Mouse (Mus musculus): ENCODE results near the gene Lrp8. TPM values are rescaled to one million over a fixed set of nuclear protein-coding genes. Genes with fewer than 3 reads are reported as not detected.

Lrp8 gene
- polyA plus RNA-seq, 1 experiment from 2014 or later, result 86.3 TPM

DNA sequence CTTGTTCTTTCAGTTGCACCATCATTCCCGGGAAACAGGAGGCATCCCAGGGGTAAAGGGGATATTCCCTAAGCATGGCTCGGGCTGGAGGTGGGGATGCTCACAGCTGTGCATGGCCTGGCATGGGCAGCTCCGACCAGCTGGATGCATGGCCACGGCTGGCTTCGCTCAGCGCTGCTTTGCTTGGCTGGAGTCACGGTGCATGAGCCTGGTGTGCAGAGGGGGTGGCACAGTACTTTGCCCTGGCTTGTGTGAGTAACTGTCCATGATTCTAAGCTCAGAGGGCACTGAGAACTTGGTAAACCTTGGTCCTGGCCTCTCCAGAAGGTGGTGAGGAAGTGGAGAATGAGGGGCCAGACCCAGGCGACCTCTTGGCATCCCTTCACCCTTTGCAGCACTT, 48.0 kb downstream of the Lrp8 start:
- Histone ChIP-seq H3K27me3 (no peaks in the 10 kb centered on the region), H3K4me1 (0 out of 2 replicates have a peak, but pooled peaks cover 4% of the 10 kb centered on the region), H3K9me3 (no peaks in the 10 kb centered on the region), H3K4me3 (no peak overlapping the region), H3K9ac (replicated peaks) (no peak overlapping the region), H3K36me3 (peaks cover 73% of the 10 kb centered on the region), H3K4me2 (replicated peaks) (no peak overlapping the region), H3K27ac (replicated peaks) (no peak overlapping the region)
- 89% methylated on average over 8 of the region's 8 CpGs for WGBS
- no peak for ATAC-seq (replicated peaks)

- Histone ChIP-seq H3K4me1 (no peaks in the 10 kb centered on the region), H3K9ac (replicated peaks) (no peak overlapping the region), H3K36me3 (peaks cover 85% of the 10 kb centered on the region), H3K4me3 (no peak overlapping the region), H3K27me3 (no peaks in the 10 kb centered on the region), H3K9me3 (no peaks in the 10 kb centered on the region), H3K4me2 (replicated peaks) (no peak overlapping the region), H3K27ac (replicated peaks) (no peak overlapping the region)
- ATAC-seq (replicated peaks), result no peak
- WGBS, result 94% methylated on average over 8 of the region's 8 CpGs
Measured at GRCm38 (mm10) chr4:107853333-107853732, 51.3 kb downstream of the Lrp8 start.

DNA sequence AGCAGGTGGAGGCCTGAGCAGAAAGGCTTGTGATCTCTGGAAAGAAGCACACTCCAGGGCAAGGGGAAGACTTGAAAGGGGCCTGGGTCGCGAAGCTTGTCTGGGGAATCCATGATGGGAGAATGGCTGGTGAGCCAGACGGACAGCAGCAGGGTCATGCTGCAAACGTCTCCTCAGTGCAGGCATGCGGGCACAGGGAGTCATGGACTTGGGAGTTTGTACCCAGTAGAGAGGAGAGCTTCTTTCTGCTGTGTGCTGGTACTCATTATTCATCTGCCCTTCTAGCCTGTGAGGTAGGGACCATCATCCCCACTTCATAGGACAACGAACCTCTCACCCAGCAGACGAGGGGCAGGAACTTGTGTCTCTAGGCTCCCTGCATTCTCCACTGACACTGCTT, 51.8 kb downstream of the Lrp8 start:
- no peaks in the 10 kb centered on the region for H3K27me3 ChIP-seq
- no peak overlapping the region for H3K4me2 ChIP-seq (replicated peaks)
- WGBS, result 93% methylated on average over 7 of the region's 7 CpGs
- H3K4me3 ChIP-seq, result no peak overlapping the region
- no peak for ATAC-seq (replicated peaks)
- no peak overlapping the region for H3K9ac ChIP-seq (replicated peaks)
- no peaks in the 10 kb centered on the region for H3K4me1 ChIP-seq
- H3K9me3 ChIP-seq, result no peaks in the 10 kb centered on the region
- peaks cover 85% of the 10 kb centered on the region for H3K36me3 ChIP-seq
- no peak overlapping the region for H3K27ac ChIP-seq (replicated peaks)

DNA sequence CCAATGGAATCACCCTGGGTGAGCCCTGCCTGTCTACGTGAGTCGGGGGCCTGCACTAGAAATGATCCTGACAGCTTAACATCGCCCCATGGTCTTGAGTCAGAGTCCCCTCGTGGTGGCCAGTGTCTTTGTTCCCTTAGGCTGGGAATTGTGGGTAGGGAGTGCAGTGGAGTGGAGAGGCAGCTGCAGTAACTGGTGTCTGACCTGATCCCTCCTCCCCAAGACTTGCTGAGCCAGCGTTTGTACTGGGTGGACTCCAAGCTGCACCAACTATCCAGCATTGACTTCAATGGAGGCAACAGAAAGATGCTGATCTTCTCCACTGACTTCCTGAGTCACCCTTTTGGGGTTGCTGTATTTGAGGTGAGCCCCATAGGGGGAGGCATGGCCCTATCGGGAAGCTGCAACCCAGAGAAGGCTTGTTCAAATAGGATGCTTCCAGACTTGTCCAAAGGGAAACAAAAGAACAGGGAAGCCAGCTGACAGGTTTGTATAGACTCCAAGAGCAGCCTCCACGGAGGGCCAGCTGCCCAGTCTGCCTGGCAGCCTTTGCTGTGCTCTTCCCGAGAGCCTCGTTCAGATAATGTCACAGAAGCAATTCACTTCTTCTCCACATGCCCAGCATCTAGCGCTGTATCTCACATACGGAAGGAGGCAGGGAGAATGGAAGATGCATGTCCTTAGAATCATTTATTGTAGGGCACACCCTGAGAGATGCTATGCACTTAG, 55.1 kb downstream of the Lrp8 start:
- H3K9ac ChIP-seq (replicated peaks), result no peak overlapping the region
- WGBS, result 73% methylated on average over 11 of the region's 11 CpGs
- H3K4me2 ChIP-seq (replicated peaks), result no peak overlapping the region
- H3K9me3 ChIP-seq, result no peaks in the 10 kb centered on the region
- peak overlapping the region; percentile 43; the same call in 1 of the 2 replicates for H3K27ac ChIP-seq (replicated peaks)
- peaks cover 97% of the 10 kb centered on the region for H3K36me3 ChIP-seq
- H3K4me1 ChIP-seq, result no peaks in the 10 kb centered on the region
- no peak overlapping the region for H3K4me3 ChIP-seq
- H3K27me3 ChIP-seq, result no peaks in the 10 kb centered on the region
- ATAC-seq (replicated peaks), result no peak; the same call in 1 of the 2 replicates

GRCm38 (mm10) chr4:107858995-107859394, 56.9 kb downstream of the Lrp8 start:
- 87% methylated on average over 7 of the region's 7 CpGs for WGBS
- H3K36me3 ChIP-seq, result peaks cover 96% of the 10 kb centered on the region
- H3K9ac ChIP-seq (replicated peaks), result no peak overlapping the region
- no peak for ATAC-seq (replicated peaks)
- H3K4me1 ChIP-seq, result no peaks in the 10 kb centered on the region
- no peaks in the 10 kb centered on the region for H3K27me3 ChIP-seq
- no peak overlapping the region for H3K4me3 ChIP-seq
- no peak overlapping the region for H3K27ac ChIP-seq (replicated peaks)
- no peak overlapping the region for H3K4me2 ChIP-seq (replicated peaks)
- H3K9me3 ChIP-seq, result no peaks in the 10 kb centered on the region

- no peak overlapping the region for H3K4me2 ChIP-seq (replicated peaks)
- no peak overlapping the region for H3K27ac ChIP-seq (replicated peaks)
- peaks cover 82% of the 10 kb centered on the region for H3K36me3 ChIP-seq
- no peaks in the 10 kb centered on the region for H3K27me3 ChIP-seq
- no peak overlapping the region for H3K9ac ChIP-seq (replicated peaks)
- ATAC-seq (replicated peaks), result no peak
- no peak overlapping the region for H3K4me3 ChIP-seq
- H3K4me1 ChIP-seq, result no peaks in the 10 kb centered on the region
- H3K9me3 ChIP-seq, result no peaks in the 10 kb centered on the region
- 88% methylated on average over 4 of the region's 4 CpGs for WGBS
Measured at GRCm38 (mm10) chr4:107864866-107865265, 62.8 kb downstream of the Lrp8 start.

GRCm38 (mm10) chr4:107879254-107880050, 77.4 kb downstream of the Lrp8 start, which contains the start of gene Magoh:
Gene Magoh (plus strand): TSS chr4:107879755.
- Histone ChIP-seq H3K4me2 (replicated peaks) (peak within 1 kb of the TSS; percentile 70), H3K4me3 (peak within 1 kb of the TSS; percentile 91), H3K27me3 (no peaks in the 10 kb centered on the region), H3K9ac (replicated peaks) (peak within 1 kb of the TSS; percentile 83), H3K36me3 (peaks cover 40% of the 10 kb centered on the region), H3K27ac (replicated peaks) (peak within 1 kb of the TSS; percentile 77), H3K4me1 (peaks cover 21% of the 10 kb centered on the region), H3K9me3 (no peaks in the 10 kb centered on the region)
- WGBS, result 3% methylated on average over 48 of the region's 48 CpGs
- ATAC-seq (replicated peaks), result peak; percentile 94

GRCm38 (mm10) chr4:107881631-107882030, 79.6 kb downstream of the Lrp8 start:
- H3K36me3 ChIP-seq, result peaks cover 46% of the 10 kb centered on the region
- H3K4me3 ChIP-seq, result no peak overlapping the region
- WGBS, result 98% methylated on average over 1 of the region's 1 CpGs
- H3K4me2 ChIP-seq (replicated peaks), result no peak overlapping the region
- H3K27me3 ChIP-seq, result no peaks in the 10 kb centered on the region
- H3K4me1 ChIP-seq, result peaks cover 21% of the 10 kb centered on the region
- no peaks in the 10 kb centered on the region for H3K9me3 ChIP-seq
- H3K27ac ChIP-seq (replicated peaks), result no peak overlapping the region
- no peak overlapping the region for H3K9ac ChIP-seq (replicated peaks)
- ATAC-seq (replicated peaks), result no peak

DNA sequence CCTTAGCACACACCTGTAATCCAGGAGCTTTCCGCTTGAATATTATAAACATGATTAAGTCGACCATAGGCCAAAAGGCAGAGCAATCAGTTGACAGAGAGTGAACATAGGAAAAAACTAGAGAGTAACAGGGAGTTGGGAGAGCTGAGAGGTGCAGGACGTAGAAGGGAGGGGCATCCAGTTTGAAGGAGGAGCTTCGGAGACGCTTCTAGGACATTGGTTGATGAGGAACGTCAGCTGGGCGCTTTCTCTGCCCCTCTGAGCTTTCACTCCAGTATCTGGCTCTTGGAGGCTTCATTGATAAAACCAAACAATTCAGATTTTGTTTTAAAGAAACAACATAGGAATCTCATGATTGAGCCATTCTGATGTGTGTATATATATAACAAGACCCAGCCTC, 84.3 kb downstream of the Lrp8 start:
- H3K36me3 ChIP-seq, result peaks cover 52% of the 10 kb centered on the region
- no peak overlapping the region for H3K4me3 ChIP-seq
- no peak overlapping the region for H3K27ac ChIP-seq (replicated peaks)
- WGBS, result 80% methylated on average over 7 of the region's 7 CpGs
- peaks cover 17% of the 10 kb centered on the region for H3K4me1 ChIP-seq
- no peaks in the 10 kb centered on the region for H3K9me3 ChIP-seq
- H3K4me2 ChIP-seq (replicated peaks), result no peak overlapping the region
- H3K27me3 ChIP-seq, result no peaks in the 10 kb centered on the region
- no peak for ATAC-seq (replicated peaks)
- H3K9ac ChIP-seq (replicated peaks), result no peak overlapping the region

DNA sequence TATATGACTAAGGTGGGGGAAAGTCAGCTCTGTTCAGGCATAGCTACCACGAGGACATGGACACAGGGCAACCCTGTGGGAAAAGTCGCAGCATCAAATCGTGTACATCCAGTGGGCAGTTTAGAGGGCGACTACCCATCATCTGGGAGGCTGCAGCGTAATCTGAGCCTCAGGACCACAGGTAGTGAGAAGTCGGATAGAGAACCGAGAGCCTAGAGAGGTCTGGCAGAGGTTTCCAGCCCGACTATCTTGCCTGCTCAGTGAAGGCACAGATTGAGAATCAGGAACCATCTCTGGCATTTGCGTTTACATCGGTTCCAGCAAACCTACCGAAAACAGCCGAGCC, 87.3 kb downstream of the Lrp8 start:
- peaks cover 45% of the 10 kb centered on the region for H3K36me3 ChIP-seq
- peaks cover 13% of the 10 kb centered on the region for H3K4me1 ChIP-seq
- under 1% methylated on average over 12 of the region's 12 CpGs for WGBS
- H3K4me2 ChIP-seq (replicated peaks), result peak overlapping the region; percentile 67
- H3K9me3 ChIP-seq, result no peaks in the 10 kb centered on the region
- H3K27me3 ChIP-seq, result no peaks in the 10 kb centered on the region
- peak overlapping the region; percentile 55 for H3K4me3 ChIP-seq
- peak overlapping the region; percentile 71 for H3K9ac ChIP-seq (replicated peaks)
- peak overlapping the region; percentile 94 for H3K27ac ChIP-seq (replicated peaks)
- ATAC-seq (replicated peaks), result peak; percentile 50

GRCm38 (mm10) chr4:107889731-107890432, 87.8 kb downstream of the Lrp8 start, which contains the start of gene 0610037L13Rik:
Gene 0610037L13Rik (plus strand): TSS chr4:107889813.
- peak; percentile 95 for ATAC-seq (replicated peaks)
- Histone ChIP-seq H3K27me3 (no peaks in the 10 kb centered on the region), H3K27ac (replicated peaks) (peak within 1 kb of the TSS; percentile 94), H3K9ac (replicated peaks) (peak within 1 kb of the TSS; percentile 71), H3K4me1 (peaks cover 13% of the 10 kb centered on the region), H3K36me3 (peaks cover 45% of the 10 kb centered on the region), H3K4me2 (replicated peaks) (peak within 1 kb of the TSS; percentile 67), H3K4me3 (peak within 1 kb of the TSS; percentile 55), H3K9me3 (no peaks in the 10 kb centered on the region)
- WGBS, result under 1% methylated on average over 48 of the region's 48 CpGs

GRCm38 (mm10) chr4:107892663-107893062, 90.6 kb downstream of the Lrp8 start:
- peaks cover 47% of the 10 kb centered on the region for H3K36me3 ChIP-seq
- H3K9me3 ChIP-seq, result no peaks in the 10 kb centered on the region
- H3K27me3 ChIP-seq, result no peaks in the 10 kb centered on the region
- peaks cover 13% of the 10 kb centered on the region for H3K4me1 ChIP-seq
- H3K4me2 ChIP-seq (replicated peaks), result no peak overlapping the region
- 92% methylated on average over 2 of the region's 2 CpGs for WGBS
- ATAC-seq (replicated peaks), result no peak
- H3K4me3 ChIP-seq, result no peak overlapping the region
- H3K9ac ChIP-seq (replicated peaks), result no peak overlapping the region
- no peak overlapping the region for H3K27ac ChIP-seq (replicated peaks)
